In the genomic region with DNA sequence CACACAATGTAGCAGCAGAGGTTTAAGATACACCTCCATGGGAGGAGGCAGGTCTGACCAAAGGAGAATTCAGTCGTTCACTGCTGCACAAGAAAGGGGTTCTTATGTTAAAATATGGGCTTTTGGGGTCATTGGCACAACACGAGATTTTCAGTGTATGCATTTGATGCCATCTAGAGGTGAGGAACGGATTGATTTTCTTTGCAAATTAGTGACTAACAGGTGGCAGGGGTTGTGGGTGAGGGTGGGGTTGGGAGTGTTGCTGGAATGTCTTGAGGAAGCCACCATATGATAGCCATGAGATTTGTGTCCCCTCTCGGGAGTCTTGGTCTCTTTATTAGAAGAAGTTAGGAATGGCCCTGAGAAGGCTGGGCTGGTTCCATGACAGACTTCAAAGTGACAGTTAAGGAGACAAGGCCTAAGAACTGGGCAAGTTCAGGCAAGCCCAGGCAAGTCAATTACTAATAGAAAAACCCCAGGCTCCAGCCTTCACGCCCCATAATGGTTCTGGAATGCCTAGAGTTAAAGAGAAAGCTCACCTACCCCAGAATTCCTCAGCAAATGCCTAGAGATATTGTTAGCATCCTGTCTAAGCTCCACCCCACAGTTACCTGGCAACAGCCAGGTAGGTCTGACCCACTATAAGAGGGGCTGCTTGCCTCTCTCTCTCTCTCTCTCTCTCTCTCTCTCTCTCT, we compare ENCODE assay signal across 13 mouse cellular contexts. TPM values are rescaled to one million over a fixed set of nuclear protein-coding genes. Genes with fewer than 3 reads are reported as not detected.
A peak's percentile ranks its signal among the peaks of the same experiment; 100 is the strongest.
DNase-seq lines count a peak whose midpoint lies in the region; ATAC-seq and TF ChIP-seq lines count a peak whose summit lies in the region.
"Had no signal": no experiment of that assay in that cellular context is flagged by ENCODE, and none has a peak within 500 bp of the region (broad histone marks: within the 10 kb centered on the region; RNA-seq: fewer than 3 reads in every experiment).

No protein-coding gene starts in this region.

- H3K4me3 ChIP-seq in midbrain, postnatal 0 days (ENCODE audit: low read depth, low read length), result no peak overlapping the region
- no peak overlapping the region for H3K4me3 ChIP-seq in midbrain, embryonic 16.5 days (ENCODE audit: low read depth, low read length)
- H3K4me3 ChIP-seq in stomach, embryonic 14.5 days (ENCODE audit: low read depth, low read length), result no peak overlapping the region

- no peak overlapping the region for H3K27ac ChIP-seq in midbrain, postnatal 0 days (ENCODE audit: low read depth, low read length)
- H3K27ac ChIP-seq in midbrain, embryonic 16.5 days (ENCODE audit: low read length), result no peak overlapping the region
- no peak overlapping the region for H3K27ac ChIP-seq in stomach, embryonic 14.5 days (ENCODE audit: low read length)

- H3K4me2 ChIP-seq in midbrain, postnatal 0 days (ENCODE audit: low read depth, low read length, poor library complexity, severe bottlenecking), result no peak overlapping the region
- H3K4me2 ChIP-seq in midbrain, embryonic 16.5 days (ENCODE audit: low read length), result no peak overlapping the region
- H3K4me2 ChIP-seq in stomach, embryonic 14.5 days (replicated peaks; ENCODE audit: low read depth, low read length), result no peak overlapping the region

- H3K27me3 ChIP-seq in midbrain, postnatal 0 days (ENCODE audit: insufficient read depth, low read length), result no peaks in the 10 kb centered on the region
- no peaks in the 10 kb centered on the region for H3K27me3 ChIP-seq in midbrain, embryonic 16.5 days (ENCODE audit: control insufficient read depth, insufficient read depth, low read depth, low read length)
- H3K27me3 ChIP-seq in stomach, embryonic 14.5 days (ENCODE audit: control insufficient read depth, insufficient read depth, low read length), result no peaks in the 10 kb centered on the region

- H3K4me1 ChIP-seq in midbrain, postnatal 0 days (ENCODE audit: insufficient read depth, low read length), result peaks cover 3% of the 10 kb centered on the region; the same call in 1 of the 2 replicates
- H3K4me1 ChIP-seq in midbrain, embryonic 16.5 days (ENCODE audit: control insufficient read depth, insufficient read depth, low read length), result peaks cover 4% of the 10 kb centered on the region
- no peaks in the 10 kb centered on the region for H3K4me1 ChIP-seq in stomach, embryonic 14.5 days (ENCODE audit: control insufficient read depth, insufficient read depth, low read length)

- WGBS in midbrain, postnatal 0 days, result 30% methylated on average over 5 of the region's 5 CpGs
- 36% methylated on average over 5 of the region's 5 CpGs for WGBS in midbrain, embryonic 16.5 days
- WGBS in stomach, embryonic 14.5 days, result 27% methylated on average over 5 of the region's 5 CpGs

- no peaks in the 10 kb centered on the region for H3K36me3 ChIP-seq in midbrain, postnatal 0 days (ENCODE audit: insufficient read depth, low read length)
- no peaks in the 10 kb centered on the region for H3K36me3 ChIP-seq in midbrain, embryonic 16.5 days (ENCODE audit: control insufficient read depth, insufficient read depth, low read length)
- H3K36me3 ChIP-seq in stomach, embryonic 14.5 days (ENCODE audit: control insufficient read depth, insufficient read depth, low read length), result no peaks in the 10 kb centered on the region

- H3K9ac ChIP-seq in midbrain, postnatal 0 days (replicated peaks; ENCODE audit: low read length, poor library complexity, severe bottlenecking), result no peak overlapping the region
- H3K9ac ChIP-seq in midbrain, embryonic 16.5 days (ENCODE audit: low read depth, low read length), result no peak overlapping the region
- no peak overlapping the region for H3K9ac ChIP-seq in stomach, embryonic 14.5 days (replicated peaks; ENCODE audit: low read depth, low read length)

- peak; percentile 79 for TF ChIP-seq CTCF in midbrain, postnatal 0 days (IDR thresholded peaks at IDR 0.05)

- no peaks in the 10 kb centered on the region for H3K9me3 ChIP-seq in midbrain, postnatal 0 days (ENCODE audit: low read length)
- no peaks in the 10 kb centered on the region for H3K9me3 ChIP-seq in midbrain, embryonic 16.5 days (replicated peaks; ENCODE audit: control insufficient read depth, low read length, poor library complexity, severe bottlenecking)
- H3K9me3 ChIP-seq in stomach, embryonic 14.5 days (ENCODE audit: control insufficient read depth, low read depth, low read length), result no peaks in the 10 kb centered on the region

- no peak for ATAC-seq in midbrain, postnatal 0 days (ENCODE audit: low FRiP score)
- ATAC-seq in midbrain, embryonic 16.5 days, result no peak
- peak; percentile 53; the same call in 1 of the 2 replicates for ATAC-seq in stomach, embryonic 14.5 days (ENCODE audit: insufficient number of reproducible peaks, insufficient read depth, low FRiP score, low read depth)

- peak; percentile 27 for DNase-seq in heart, adult 11 months
- no peak for DNase-seq in heart, adult 9 months (ENCODE audit: low spot score in 2 of 2)
- peak; percentile 59 for DNase-seq in midbrain, postnatal 0 days (ENCODE audit: low spot score)
- DNase-seq in embryo, embryonic 11 days, result peak; percentile 37
- no peak for DNase-seq in frontal cortex, postnatal 10 days (ENCODE audit: low spot score in 2 of 2)
- no peak for DNase-seq in adrenal gland, postnatal 14 days
- DNase-seq: cerebellum, adult 8-10 months; gastrocnemius, postnatal 10 days; kidney, postnatal 14 days; lung, adult 18-20 months; thymus, postnatal 14 days had no signal

RNA-seq across cellular contexts. Expression of a gene that starts 47.6 kb away (rescaled TPM):
- total RNA-seq in midbrain, postnatal 0 days (2014; rRNA removed), result 50.7 and 77.7 TPM in 2 replicates
- 46.2 and 49.9 TPM in 2 replicates for polyA plus RNA-seq in midbrain, postnatal 0 days (2015; fragmentation: Nextera tagmentation; extraction: Ambion mirVana)
- 57.1 and 58.1 TPM in 2 replicates for polyA plus RNA-seq in midbrain, embryonic 16.5 days (2015; fragmentation: Nextera tagmentation; extraction: Ambion mirVana)
- 23.0 and 25.5 TPM in 2 replicates for polyA plus RNA-seq in stomach, embryonic 14.5 days (2014; fragmentation: Nextera tagmentation; extraction: Ambion mirVana)
- 41.5 and 52.1 TPM in 2 replicates for total RNA-seq in adrenal gland, postnatal 14 days (2021)

Comparison
In these comparisons a context has a peak if more than half of its experiments do, and no peak if none do; other contexts are left out.
1. DNase-seq: peak in heart, adult 11 months (single experiment), midbrain, postnatal 0 days (single experiment) and embryo, embryonic 11 days (single experiment); none in heart, adult 9 months (0 of 2), frontal cortex, postnatal 10 days (0 of 2) and adrenal gland, postnatal 14 days (single experiment).